Mouse (Mus musculus): ENCODE measurements around the gene Ubap2.

The Ubap2 gene

GRCm38 (mm10) chr4:41165693-41166475, 109.1 kb downstream of the Ubap2 start:
- peak; percentile 80 for DNase-seq (ENCODE audit: low read depth, low spot score)

DNA sequence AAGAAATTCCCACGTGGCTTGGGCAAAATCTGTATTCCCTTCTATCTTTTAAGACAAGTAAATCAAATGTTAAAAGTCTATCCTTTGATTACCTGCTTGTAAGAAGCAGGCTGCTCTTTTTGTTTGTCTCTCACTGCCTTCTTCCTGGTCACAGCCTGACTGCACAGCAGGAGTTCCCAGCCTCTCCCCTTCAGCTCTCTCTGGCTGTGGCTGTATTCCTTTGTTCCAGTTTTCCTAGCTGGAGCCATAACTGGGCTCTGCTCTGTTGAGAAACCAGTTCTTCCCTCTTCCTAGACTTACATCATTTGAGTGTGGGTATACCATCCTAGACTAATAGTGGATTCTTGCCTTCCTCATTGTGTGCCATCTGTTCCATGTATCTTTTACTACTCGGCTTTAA, 110.0 kb downstream of the Ubap2 start:
- peak; percentile 92 for DNase-seq (ENCODE audit: low read depth, low spot score)

GRCm38 (mm10) chr4:41161232-41161631, 113.7 kb downstream of the Ubap2 start:
- DNase-seq (ENCODE audit: low read depth, low spot score): no peak

DNA sequence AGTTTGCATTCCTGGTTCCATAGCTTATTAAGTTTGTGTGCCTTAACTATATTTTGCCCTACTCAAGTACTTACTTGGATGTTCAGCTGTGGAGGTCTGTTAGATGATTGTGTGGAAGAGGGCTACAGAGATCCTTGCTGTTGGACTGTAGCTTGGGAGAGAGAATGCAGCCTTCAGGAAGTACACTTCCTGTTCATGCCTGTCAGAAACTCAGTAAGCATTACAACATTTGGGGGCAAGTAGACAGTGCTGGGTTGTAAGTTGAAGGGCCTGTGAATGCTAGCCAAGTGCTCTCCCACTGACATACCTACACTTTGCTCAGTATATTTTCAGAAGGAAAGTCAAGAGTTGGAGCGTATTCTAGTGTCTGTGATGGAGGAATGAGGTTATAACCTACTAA, 116.7 kb downstream of the Ubap2 start:
- no peak for DNase-seq (ENCODE audit: low read depth, low spot score)

- DNase-seq (ENCODE audit: low read depth, low spot score): peak; percentile 94
Observed at GRCm38 (mm10) chr4:41156961-41157360, 118.0 kb downstream of the Ubap2 start.

GRCm38 (mm10) chr4:41153146-41153545, 121.8 kb downstream of the Ubap2 start:
- peak; percentile 33 for DNase-seq (ENCODE audit: low read depth, low spot score)

- peak; percentile 69 for DNase-seq (ENCODE audit: low read depth, low spot score)
Observed at GRCm38 (mm10) chr4:41151186-41151585, 123.8 kb downstream of the Ubap2 start.

- DNase-seq (ENCODE audit: low read depth, low spot score): peak; percentile 76
Observed at GRCm38 (mm10) chr4:41149891-41150290, 125.1 kb downstream of the Ubap2 start.

Data from R1 (cell line).